Mouse (Mus musculus): ENCODE measurements around the gene Rhox7a.
"Not testable (repeated sequence)": the region's sequence is repeated elsewhere in the genome, so short reads cannot be mapped to it uniquely, and the experiment has no call there.

The Rhox7a gene

DNA sequence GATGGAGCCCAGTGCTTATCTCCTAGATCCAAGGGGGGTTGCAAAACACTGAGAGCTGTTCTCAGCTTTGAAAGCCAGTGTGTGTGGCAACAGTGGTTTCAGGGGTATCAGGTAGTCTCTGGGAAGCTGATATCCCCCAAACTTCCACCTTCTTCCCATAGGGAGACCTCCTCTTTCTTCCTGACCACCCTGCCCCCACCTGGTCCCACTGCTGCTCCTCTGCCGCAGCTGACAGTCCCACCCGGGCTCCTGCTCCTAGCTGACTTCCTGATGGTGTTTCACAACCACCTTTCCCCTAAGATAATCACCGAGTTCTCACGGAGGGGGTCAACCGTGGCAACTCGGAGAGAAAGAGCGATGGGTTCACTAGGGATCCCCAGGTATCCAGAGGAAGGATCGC is at the start of gene Rhox7a:
TSS of gene Rhox7a (plus strand) at position 301 of the 400 bp plus-strand sequence.
- not testable (repeated sequence) for DNase-seq (ENCODE audit: low read depth, low spot score)

DNA sequence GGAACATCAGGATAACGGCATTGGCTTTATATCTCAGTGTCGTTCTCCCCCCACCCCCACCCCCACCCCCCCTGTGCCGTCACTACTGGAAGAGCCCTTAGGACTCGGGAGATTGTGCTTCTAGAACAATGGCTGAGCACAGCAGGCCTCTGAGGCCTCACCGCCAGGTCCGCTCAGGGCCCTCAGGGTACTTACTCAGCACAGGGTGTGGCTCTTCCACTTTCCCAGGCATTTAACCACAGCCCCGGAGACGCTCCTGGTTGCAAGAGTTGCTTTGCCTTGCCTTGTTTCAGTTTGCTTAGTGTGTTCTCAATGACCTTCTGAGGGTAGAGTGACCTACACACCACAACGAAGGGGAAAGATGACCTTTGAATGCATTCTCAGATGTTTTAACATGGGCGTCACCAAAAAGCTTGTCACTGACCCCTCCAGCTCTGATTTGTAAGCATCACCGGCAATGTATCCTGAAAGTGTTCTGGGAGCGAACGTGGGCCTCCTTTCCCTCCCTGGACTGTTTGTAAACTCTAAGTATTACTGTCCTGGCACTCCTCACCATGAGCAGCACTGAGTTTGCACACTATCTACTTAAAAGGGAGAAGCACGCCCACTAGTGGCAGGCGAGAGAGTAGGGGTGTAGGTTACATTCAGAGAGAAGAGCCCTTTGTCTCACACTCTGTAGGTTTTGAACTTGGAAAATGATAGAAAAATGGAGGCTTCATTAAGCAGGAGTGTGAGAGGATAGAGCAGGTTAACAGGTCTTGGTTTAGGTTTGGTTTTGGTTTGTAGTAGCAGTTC is 24.0 kb upstream of the Rhox7a start:
- peak; percentile 81 for DNase-seq (ENCODE audit: low read depth, low spot score)

DNA sequence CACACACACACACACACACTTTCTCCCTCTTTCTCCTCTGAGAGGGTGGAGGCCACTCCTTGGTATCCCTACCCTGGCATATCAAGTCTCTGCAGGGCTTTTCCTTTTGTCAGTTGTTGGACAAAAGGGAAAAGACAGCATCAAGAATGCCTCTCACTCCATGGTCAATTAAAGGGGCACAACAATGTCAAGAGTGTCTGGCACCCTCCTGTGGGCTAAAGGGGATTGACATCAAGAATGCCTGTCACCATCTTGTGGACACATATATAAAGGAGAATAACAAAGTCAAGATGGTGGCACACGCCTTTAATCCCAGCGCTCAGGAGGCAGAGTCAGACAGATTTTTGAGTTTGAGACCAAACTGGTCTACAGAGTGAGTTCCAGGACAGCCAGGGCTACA is 22.1 kb upstream of the Rhox7a start:
- DNase-seq (ENCODE audit: low read depth, low spot score), result peak; percentile 51

DNA sequence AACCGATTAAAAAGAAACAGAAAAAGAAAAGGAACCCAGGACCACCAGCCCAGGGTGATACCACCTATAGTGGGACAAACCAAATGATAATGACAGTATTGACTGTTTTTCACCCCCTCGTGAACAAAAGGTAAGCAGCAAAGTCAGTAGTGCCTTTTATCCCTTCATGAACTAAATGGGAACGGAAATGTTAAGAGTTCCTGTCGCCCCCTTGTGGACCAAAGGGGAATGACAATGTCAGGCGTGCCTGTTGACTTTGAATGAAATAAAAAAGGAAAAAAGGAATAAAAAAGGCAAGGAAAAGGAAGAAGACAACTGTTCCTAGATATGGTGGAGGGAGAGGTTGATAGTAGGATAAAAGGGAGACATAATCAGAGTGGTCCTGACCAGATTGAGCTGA is 20.3 kb upstream of the Rhox7a start:
- DNase-seq (ENCODE audit: low read depth, low spot score), result peak; percentile 45

DNA sequence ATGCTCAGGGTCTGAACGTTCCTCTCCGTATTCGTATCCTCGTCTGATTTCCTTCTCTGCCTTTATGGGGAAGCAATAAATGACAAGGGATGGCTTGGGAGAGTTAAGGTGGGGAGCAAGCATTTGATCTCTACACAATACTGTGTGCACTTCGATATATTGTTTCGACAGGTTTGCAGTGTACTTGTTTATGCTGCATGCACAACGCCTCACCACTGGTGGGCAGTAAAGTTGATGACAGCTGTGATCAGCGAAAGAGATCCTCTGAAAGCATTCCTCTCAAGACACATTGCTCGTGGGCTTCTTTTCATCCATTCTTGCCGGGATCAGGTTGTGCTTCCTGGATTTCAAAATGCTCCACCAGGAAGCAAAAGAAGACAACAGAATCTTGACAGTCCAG is 15.8 kb upstream of the Rhox7a start:
- peak; percentile 11 for DNase-seq (ENCODE audit: low read depth, low spot score)

DNA sequence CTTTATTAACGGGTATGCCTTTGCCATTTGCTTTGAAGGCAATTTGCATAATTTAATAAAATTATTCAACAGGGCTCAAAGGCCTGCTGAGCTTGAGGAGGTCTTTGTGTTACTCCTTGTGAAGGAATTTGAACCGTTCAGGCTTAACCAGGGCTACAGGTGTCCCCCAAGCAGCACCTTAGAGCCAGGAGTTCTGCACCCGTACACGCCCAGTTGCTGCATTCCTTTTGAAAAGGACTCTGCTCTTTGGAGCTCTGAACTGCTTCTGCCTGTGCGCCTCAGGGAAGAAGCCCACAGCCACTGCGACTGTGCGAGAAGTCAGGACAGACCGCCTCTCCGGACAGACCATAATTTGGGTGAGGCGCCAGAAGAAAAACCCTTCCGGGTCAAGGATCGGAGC is 4.9 kb upstream of the Rhox7a start, which contains the start of gene Rhox6:
TSS of gene Rhox6 (plus strand) at position 301 of the 400 bp plus-strand sequence.
- DNase-seq (ENCODE audit: low read depth, low spot score), result not testable (repeated sequence)

DNA sequence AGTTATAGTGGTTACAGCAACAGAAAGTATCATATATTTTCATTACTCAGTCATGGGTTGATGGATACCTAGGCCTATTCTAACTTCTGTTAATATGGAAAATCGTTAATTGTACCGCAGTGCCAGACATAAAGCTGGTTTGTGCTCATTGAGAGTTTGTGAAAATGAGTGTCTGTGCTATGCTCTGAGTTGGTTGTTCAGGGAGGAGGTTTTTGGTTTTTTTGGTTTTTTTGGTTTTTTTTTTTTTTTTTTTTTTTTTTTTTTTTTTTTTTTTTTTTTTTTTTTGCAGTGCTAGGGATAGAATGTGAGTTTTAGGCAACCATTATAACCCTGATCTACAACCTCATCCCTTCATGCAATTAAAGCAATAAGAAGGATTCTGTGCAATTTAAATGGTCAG is 40.2 kb downstream of the Rhox7a start:
- no peak for DNase-seq (ENCODE audit: low read depth, low spot score)

DNA sequence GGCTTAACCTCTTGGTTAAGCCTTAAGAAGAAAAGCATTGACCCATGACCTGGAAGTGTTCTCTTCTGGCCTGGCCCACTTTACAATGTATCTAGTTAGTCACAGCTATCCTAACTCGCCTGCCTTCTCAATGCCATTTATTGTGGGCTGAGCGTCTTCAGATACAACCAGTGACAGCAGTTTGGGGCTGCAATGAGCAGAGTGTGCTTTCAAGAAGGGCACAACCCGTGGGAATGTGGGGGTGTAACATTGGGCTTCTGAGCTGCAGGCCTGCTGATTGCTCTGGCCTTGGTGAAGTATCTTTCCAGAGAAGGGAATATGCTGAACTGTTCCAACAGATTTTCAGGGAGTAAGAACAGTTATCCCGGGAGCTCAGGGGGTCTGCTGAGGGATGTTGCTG is 47.4 kb downstream of the Rhox7a start, which contains the start of gene Rhox8:
TSS of gene Rhox8 (minus strand) at position 101 of the 400 bp plus-strand sequence.
- no peak for DNase-seq (ENCODE audit: low read depth, low spot score)

Data from ZHBTc4 (cell line).